Mouse (Mus musculus): Measurements from ENCODE around the gene Gm5475.
A peak's percentile ranks its signal among the peaks of the same experiment; 100 is the strongest.

Gm5475 gene

DNA sequence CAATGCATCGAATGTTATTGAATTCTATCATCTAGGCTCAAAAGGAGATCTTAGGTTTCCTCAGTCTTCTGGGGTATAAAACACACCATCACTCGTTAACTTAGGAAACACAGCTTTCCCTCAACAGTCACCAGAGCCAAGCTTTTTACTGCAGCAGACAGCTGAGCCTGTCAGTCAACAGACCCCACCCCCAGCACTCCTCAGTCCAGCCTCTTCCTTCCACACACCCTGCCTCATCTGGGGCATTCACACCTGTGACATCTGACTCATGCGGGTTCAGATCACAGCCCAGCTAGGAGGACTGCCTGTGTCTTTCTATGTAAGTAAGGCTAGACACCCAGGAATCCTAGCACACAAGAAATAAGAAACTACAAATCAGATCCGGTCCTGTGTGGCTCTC, 7.9 kb upstream of the Gm5475 start:
- no peak for DNase-seq

DNA sequence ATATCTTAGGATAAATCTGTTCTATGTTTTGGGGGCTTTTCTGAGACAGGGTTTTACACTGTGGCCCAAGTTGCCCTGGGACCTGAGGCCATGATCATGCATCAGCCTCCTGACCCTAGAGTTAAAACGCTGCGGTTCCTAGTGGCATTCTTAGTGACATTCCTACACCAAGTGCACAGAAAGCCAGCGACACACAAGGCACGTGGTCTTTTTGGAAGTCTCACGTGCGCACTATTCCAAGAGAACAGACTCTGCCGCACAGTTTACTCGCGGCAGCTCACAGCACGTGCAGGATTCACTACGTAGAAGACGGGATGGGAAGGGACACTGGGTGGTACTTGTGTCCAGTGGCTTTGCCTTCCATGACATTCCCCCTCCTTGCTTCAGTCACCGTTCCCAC, 7.0 kb upstream of the Gm5475 start:
- no peak for DNase-seq

DNA sequence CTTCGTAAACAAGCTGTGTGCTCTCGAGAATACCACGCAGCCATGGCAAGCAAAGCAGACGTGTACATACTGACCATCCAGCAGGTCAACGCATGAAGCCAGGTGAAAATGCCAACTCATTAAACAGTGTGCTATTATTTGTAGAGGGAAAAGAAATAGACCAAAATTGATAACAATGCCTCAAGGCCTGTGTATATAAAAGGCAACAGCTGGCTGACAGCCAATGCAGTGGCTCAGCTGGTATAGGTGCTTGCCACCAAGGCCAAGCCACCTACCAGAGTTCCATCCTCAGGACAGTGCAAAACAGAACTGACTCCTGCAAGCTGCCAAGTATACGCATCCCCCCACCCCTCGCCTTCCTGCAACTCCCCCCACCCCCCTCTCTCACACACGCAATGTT, 6.3 kb upstream of the Gm5475 start:
- DNase-seq = no peak

DNA sequence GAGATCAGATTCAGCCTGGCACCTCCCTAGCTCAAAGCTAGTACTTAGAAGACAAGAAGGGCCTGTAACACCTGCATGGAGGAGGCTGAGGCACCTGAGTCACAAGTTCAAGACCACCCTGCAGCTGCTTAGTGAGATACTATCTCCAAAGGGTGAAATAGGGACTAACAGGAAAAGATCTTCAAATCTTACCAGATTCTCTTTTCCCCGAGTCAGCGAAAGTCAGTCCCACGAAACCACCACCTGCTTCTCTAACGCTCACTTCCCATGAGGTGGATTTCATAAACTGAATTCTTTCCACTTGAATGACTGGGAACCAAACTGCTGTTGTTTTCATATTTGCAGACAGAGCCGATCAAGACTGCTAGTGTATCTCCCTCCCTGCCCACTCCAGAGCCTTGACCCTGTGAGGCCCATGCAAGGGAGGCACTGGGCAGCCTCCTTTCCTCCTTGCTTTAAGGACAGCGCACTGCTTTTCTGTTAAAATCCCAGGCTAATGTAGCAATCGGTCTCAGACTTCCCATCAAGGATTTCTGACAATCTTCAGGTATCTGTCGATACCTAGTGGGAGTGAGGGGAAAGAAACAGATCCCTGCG, 4.0 kb upstream of the Gm5475 start:
- no peak for DNase-seq

DNA sequence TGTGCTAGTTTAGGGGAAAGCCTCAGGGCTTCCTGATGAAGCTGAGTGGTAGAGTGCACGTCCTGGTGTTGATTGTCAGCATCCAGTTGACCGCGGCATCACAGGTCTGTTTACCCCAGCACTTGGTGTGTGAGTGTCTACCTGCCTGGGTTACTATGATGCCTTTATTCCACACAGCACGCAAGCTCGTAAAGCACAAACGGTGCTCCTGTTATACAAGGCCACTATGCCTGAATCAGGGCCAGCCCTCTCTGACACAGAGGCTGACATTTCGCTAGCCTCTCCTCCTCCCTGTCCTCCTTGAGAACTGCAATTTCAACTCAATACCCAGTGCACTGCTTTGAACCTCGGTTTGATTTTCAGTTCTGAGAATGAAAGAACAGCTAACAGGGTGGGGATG, 2.6 kb upstream of the Gm5475 start:
- DNase-seq = no peak

DNA sequence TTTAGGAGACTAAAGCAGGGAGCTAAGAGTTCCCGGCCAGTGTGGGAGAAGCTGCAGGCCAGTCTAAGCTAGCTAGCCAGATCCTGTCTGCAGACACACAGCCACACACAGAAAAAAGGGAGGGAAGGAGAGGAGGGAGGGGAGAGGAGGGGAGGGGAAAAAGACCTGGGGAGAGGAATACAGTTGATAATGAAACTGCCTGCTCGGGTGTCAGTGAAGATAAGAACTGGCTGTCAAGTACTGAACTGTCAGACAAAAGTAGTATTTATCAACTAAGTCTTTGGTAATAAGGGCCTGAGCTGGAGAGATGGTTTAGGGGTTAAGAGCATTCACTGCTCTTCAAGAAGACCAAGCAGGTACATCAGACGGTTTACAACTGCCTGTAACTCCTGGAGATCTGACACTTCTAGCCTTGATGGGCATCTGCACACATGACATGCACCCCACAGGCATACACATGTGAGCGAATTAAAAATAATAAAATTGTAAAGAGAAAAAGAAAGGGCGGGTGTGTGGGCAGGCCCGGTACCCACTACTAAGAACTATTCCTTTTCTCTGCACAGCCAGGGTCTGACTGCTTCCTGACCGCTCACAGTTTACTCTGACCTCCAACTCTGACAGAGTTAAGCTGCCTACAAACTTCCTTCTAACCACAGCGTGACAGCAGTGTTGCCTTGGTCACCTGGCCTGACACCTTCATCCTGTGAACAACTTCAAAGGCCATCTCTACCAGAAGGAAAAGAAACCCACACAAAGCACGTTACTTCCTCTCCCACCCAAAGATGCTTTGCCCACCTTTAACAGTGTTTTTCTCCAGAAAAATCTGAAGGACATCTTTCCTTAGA, 1.8 kb upstream of the Gm5475 start:
- no peak for DNase-seq

DNA sequence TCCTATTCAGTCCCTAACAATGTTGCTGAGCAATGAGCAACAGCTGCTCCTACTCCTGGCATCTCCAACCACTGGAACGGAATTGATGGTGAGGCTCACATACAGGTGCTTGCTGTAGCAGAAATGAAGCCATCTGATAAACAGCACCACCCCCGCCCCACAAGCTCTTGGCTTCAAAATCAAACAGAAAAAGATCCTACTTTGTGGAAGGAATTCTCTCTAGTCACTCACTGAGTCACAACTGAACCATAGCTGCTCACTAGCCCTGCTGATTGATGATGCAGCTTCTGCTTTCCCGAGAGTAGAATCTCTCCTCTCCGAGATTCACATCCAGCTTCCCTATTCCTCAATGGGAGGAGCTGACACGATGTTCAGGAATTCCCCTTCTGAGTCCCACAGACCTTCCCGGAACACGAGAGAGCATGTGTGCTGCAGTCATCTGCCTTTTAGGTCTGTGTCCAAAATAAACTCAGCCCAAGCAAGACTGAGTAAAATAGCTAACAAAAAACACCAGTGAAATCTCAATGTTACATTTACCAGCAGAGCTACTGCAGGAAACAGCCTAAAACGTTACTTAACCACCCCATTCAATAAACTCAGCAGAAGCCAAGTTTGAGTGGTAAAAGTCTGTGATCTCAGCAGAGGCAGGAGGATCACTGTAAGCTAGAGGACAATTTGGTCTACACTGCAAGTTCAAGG, 739 bp upstream of the Gm5475 start:
- no peak for DNase-seq

DNA sequence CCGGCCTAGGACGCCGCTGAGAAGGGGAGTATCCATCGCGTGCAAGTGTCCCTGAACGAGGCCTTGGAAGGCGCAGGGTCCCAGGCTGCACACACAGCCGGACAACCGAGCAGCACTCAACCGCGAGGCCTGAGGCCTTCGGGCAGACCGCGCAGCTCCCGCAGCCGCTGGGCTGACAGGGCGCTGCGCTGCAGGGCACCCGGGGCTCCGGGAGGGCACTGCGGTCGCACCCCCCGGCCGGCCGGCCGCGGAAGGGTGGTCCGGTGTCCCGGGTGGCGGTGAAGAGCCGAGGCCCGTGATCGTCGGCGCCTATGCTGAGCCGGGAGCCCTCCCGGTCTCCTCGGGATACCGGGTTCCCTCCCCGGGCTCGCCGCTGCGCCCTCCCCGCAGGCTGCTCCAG, 529 bp downstream of the Gm5475 start:
- DNase-seq = no peak

DNA sequence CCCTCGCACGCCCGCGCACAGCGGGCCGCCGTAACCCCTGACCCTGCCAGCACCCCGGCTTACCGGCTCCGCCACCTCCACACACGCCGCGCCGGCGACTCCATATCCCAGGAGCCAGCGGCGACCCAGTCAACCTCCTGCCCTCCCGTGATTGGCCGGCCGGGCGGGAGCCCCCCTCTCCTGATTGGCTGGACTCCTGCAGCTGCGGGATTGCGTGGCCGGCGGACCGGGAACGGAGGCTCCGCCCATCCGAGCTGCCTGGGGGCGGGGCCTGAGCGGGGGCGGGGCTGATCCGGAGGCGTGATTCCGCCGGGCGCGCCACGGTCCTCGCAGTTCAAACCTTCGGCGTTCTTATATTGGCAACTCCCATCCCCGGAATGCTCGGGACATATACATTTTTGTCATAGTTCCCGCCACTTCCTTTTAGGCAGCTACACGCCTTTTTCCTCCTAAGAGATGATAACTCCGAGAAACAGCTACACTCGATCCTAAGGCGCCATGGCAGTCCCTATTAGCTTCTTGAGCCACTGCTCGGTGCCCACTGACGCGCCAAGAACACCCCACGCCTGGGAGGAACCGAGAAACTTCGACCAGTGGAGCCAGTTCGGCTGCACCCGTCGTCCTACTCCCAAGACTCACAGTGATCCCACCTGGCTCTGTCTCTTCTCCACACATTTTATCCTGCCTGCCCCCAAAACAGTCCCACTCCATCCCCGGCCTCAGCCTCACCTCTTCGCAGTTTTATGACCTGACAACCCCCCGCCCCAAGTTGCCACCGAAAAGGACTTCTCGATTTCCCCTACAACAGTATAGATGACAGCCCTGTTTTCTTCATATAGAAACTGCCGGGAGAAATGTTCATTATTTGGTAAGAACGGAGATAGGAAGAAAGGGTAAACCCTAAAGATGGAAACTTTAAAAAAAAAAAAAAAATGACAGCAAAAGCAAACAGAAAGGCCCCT, 1.2 kb downstream of the Gm5475 start:
- DNase-seq = peak; percentile 97

DNA sequence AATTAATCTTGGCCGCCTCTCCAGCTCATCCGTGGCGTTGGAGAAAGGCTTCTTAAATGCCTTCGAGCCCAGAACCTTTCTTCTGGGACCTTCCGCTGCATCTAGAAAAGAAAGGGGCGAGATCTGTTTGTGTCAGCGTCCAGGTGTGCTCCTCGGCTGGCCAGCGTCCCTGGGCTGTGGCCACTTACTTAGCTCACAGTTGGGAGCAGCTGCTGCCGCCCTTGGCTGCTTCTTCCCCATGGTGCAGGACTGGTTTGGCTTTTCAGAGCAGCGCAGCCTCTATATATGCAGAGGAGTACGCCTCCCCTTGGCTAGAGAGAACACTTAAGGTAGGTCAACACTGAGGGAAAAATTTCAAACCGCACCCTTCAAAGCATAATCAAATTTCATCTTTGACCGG, 2.0 kb downstream of the Gm5475 start:
- DNase-seq = no peak

DNA sequence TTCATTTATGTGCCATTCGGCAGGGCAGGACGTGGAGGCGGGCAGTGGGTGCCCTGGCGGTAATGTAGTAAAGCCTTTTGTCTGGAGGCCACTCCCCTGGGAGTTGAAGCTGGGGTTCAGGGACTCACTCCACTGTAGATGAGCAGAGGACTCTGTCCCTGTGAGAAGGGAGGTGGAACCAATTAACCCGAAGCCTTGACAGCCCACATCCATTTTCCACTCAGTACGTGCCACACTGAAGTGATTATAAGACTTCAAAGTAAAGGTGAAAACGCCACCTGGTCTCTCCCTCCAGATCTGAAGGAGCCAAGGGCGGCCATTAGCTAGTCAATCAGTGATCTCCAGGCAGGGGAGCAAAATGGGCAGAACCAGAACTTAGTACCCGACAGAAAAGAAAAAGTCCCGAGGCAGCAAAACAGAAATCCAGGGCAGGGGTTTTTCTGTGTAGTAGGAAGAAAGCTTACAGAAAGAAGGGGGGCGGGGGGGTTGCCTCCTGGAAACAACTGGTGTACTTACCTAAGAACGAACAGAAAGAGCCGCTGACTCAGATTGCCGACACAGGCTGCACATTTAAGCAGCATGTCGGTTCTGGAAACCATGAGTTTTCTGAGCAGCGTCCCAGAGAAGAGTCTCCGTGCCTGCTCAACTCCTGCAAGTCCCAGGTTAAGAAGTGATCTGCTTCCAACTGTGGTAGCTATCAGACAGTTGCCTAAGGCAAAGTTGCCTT, 2.6 kb downstream of the Gm5475 start, which contains the start of gene Slc11a2:
Gene Slc11a2, minus strand, starts transcription at position 677 of the 727 bp plus-strand sequence.
- no peak for DNase-seq

DNA sequence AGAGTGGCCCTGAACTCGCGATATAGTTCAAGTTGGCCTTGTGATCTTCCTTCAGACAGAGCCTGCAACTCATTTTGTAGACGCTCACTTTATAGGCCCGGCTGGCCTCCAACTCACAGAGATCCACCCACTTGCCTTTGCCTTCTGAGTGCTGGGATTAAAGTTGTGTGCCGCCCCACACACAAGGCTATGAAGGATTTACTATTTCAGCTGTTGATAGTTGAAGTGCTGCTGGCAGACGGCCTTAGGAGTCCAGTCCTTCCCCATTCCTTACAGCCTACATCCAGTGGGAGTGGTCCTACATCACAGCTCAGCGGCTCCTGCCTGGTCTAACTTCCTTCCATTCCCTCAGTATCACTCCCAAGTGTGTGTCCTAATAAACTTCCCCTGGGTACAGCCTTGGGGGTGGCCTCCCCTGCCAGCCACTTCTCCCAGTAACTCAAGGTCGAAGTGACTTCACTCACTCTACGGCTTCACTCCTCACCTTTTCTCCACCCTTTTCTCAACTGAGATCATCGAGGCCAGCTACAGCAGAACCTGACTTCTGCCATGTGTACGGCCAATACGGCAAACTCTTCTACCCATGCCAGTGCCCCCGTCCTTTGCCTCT, 6.5 kb downstream of the Gm5475 start:
- no peak for DNase-seq

DNA sequence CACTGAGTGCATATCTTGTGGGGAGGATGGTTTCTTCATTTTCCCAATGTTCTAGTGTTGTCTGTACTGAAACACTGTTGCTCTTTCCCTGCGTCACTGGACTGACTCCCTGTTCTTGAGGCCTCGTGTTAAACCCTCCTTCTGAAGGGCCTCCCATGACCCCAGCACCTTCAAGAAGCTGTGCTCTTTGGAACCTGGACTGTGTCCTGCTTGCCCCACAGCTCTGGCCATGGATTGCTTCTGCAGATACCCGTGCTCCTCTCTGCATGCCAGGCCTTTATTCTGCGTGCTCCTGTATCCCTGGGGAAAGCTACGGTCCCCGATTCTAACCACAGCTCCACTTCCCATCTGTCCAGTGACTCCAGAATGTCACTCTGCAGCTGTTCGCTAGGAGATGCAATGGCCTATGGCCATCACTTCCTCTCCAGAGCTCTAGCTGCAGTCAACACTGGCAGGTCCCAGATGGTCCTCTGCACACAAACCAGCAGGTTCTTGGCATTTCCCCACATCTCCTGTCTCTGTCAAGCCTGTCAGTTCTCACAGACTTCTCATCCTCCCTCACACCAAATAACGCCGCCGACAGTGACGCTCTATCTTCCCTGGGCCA, 8.1 kb downstream of the Gm5475 start:
- DNase-seq = peak; percentile 19

DNA sequence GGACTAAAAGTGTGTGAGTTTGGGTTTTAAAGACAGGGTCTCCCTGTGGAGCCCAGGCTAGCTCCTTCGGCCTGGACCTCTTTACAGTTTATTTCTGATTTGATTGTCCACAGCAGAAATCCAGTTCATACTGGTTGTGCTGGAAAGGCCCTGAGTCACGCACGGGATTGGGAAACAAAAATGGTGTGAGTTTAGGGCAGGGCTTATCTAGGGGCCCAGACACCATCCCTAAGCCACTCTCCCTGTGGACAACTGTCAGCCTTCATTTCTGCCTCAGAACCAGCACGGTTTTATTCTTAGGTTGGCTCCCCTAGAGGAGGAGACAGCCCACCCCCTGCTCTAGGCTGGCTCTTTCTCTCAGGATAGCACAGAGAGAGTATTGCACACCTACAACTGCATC, 11.3 kb downstream of the Gm5475 start:
- no peak for DNase-seq

DNA sequence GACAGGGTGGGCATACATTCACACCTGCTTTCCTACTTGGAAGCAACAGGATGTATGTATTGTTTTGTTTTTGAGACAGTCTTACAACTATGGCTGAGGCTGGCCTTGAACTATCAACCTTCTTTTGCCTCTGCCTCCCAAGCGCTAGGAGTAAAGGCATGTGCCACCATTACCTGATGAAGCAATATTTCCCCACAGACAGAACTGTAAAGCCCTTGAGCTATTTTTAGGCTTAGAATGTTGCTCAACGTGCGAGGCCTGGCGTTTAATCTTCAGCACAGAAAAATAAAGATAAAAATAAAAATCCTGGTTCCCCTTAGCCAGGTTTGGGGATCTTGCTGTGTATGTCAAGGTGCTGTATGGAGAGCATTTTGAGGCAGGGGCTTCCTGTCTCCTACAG, 14.2 kb downstream of the Gm5475 start:
- no peak for DNase-seq

DNA sequence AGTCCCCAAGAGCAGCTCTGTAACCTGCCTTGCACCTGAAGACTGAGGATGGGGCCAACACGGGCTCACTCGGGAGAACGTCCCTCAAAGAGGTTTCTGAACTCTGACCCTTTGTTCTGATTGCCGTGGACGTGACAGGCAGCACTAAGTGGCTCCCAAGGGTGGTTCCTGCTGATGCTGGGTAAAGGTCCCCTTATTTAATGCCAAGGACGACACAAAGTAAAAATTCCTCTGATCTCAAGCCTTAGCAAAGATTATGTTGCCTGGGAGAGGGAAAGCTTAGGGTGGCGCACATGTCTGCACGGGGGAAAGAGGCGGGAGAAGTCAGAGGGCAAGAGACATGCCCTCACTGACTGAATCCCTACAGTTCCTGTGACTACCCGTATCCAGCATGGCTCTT, 14.6 kb downstream of the Gm5475 start:
- no peak for DNase-seq

DNA sequence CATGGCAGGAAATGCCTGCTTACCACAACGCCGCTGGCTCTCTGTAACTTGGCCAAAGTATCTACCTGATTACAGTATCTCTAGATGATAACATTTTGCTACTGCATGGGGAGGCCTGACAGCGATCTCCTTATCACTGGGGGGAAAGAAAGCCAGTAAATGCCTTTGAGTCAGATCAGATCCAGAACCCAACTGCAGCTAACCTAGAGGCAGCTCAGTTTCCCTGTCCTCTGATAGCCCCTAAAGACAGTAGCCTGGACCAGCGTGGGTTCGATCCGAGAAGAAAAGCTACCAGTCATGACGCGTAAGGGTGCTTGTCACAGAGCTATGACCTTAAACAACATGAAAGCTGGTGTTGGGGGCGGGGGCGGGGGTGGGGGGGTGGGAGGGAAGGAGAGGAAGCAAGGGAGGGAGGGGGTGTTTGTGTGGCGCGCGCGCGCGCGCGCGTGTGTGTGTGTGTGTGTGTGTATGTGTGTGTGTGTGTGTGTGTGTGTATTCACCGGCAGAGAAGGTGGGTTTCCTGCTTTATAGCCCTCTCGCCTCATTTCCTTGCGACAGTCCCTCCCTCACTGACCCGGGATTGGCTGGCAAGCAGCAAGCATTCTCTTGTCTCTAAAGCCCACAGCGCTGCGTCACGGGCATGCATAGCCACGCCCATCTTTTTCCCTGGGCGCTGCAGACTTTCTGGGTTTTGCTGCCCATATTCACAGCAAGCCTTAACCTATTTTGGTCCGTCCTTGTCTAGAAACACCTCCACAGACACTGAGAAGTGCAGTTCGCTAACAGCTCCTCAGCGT, 21.4 kb downstream of the Gm5475 start:
- DNase-seq = peak; percentile 92

DNA sequence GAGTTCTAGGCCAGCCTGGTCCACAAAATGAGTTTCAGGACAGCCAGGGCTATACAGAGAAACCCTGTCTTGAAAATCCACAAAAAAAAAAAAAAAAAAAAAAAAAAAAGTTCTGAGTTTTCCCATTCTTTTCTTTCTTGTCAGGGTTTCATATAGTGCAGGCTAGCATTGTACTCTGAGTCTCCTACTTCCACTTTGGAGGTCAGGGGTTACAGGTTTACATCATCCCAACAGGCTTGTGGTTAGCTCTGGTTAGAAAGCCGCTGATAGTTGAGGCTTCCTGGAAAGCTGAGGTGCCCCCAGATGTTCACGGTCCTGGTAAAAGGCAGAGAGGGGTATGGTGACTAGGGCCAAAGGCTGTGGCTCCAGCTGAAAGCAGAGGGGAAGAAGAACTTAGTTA, 24.9 kb downstream of the Gm5475 start:
- DNase-seq = no peak

DNA sequence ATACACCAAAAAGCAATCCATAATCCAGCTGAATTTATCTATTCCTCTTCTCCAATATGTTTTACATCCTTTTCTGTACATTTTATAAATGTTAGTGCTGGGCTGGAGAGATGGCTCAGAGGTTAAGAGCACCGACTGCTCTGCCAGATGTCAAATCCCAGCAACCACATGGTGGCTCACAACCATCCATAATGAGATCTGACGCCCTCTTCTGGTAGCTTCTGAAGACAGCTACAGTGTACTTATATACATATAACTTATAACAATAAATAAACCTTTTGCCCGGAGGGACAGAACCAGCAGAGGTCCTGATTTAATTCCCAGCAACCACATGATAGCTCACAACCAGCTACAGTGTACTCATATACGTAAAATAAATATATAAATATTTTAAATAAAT, 26.6 kb downstream of the Gm5475 start:
- no peak for DNase-seq

DNA sequence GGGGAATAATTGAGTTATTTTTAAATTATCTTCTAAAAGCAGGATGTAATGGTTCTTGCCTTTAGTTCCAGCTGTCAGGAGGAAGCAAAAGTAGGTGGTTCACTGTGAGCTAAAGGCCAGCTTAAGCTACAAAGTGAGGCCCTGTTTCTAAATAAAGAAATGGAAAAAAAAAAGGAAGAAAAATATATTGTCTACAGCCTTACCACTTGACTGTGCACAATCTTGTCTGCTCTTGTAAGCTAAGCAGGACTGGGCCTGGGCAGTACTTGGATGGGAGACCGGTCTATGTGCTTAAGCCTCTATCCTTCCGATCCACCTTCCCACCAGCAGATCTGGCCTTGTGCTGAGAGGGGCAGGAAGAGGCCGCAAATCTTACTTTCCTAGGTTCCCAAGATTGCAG, 27.5 kb downstream of the Gm5475 start:
- DNase-seq = no peak

Measured in layer of hippocampus, adult 9-11 months (tissue).